ENCODE assay signal across 15 mouse cellular contexts in genomic region chr1:85716447-85717027, GRCm38 (mm10).
DNase-seq lines count a peak whose midpoint lies in the region; ATAC-seq and TF ChIP-seq lines count a peak whose summit lies in the region.
"Had no signal": no experiment of that assay in that cellular context is flagged by ENCODE, and none has a peak within 500 bp of the region (broad histone marks: within the 10 kb centered on the region; RNA-seq: fewer than 3 reads in every experiment).

No protein-coding gene starts in this region.

- TF ChIP-seq CTCF in liver, postnatal 0 days (IDR thresholded peaks at IDR 0.05; ENCODE audit: low read depth) = no peak

- peak; percentile 15 for DNase-seq in heart, adult 11 months
- DNase-seq in heart, postnatal 36 days = no peak
- DNase-seq in neural tube, embryonic 11.5 days (ENCODE audit: low spot score) = peak; percentile 34
- DNase-seq in neural tube, embryonic 10.5 days (ENCODE audit: extremely low spot score, low spot score) = no peak
- DNase-seq in liver, postnatal 0 days = no peak
- DNase-seq in kidney, postnatal 4 days = no peak
- DNase-seq: cerebellum, adult 18-20 months; heart, adult 18-20 months; kidney, adult 9 months; liver, embryonic 13.5 days; thymus, postnatal 25 days had no signal

- no peak overlapping the region for H3K4me3 ChIP-seq in neural tube, embryonic 11.5 days (ENCODE audit: low read depth, low read length)
- no peak overlapping the region for H3K4me3 ChIP-seq in forebrain, embryonic 16.5 days (replicated peaks; ENCODE audit: low read length)
- H3K4me3 ChIP-seq in liver, postnatal 0 days (ENCODE audit: low read depth, low read length) = no peak overlapping the region
- H3K4me3 ChIP-seq: limb, embryonic 10.5 days; liver, embryonic 13.5 days had no signal

- no peak overlapping the region for H3K9ac ChIP-seq in neural tube, embryonic 11.5 days (ENCODE audit: low read length)
- no peak overlapping the region for H3K9ac ChIP-seq in forebrain, embryonic 16.5 days (replicated peaks; ENCODE audit: low read depth, low read length)
- H3K9ac ChIP-seq in liver, postnatal 0 days (replicated peaks) = no peak overlapping the region
- H3K9ac ChIP-seq: liver, embryonic 13.5 days had no signal

- intact Hi-C loops in heart, postnatal 36 days (cut with DNase I) = no loop called here

- H3K4me2 ChIP-seq in neural tube, embryonic 11.5 days (ENCODE audit: low read depth) = no peak overlapping the region
- no peak overlapping the region for H3K4me2 ChIP-seq in forebrain, embryonic 16.5 days (ENCODE audit: low read length)
- H3K4me2 ChIP-seq in liver, postnatal 0 days (ENCODE audit: low read depth, low read length) = no peak overlapping the region
- H3K4me2 ChIP-seq: liver, embryonic 13.5 days had no signal

- TF ChIP-seq EP300 in liver, postnatal 0 days (IDR thresholded peaks at IDR 0.05; ENCODE audit: low read depth) = no peak

- ATAC-seq in neural tube, embryonic 11.5 days (ENCODE audit: insufficient read depth, low FRiP score, low TSS enrichment) = 0 out of 2 replicates have a peak, but pooled peaks have one; percentile 16
- peak; percentile 62; the same call in 1 of the 2 replicates for ATAC-seq in forebrain, embryonic 16.5 days
- ATAC-seq in frontal cortex, adult (ENCODE audit: low TSS enrichment) = no peak
- no peak for ATAC-seq in liver, postnatal 0 days
- ATAC-seq: lung, postnatal 0 days had no signal

- H3K27me3 ChIP-seq in neural tube, embryonic 11.5 days (ENCODE audit: control insufficient read depth, insufficient read depth, low read length) = no peaks in the 10 kb centered on the region
- H3K27me3 ChIP-seq in forebrain, embryonic 16.5 days (replicated peaks; ENCODE audit: control insufficient read depth, insufficient read depth, low read length) = no peaks in the 10 kb centered on the region
- H3K27me3 ChIP-seq in liver, postnatal 0 days (ENCODE audit: insufficient read depth, low read length) = no peaks in the 10 kb centered on the region
- H3K27me3 ChIP-seq: liver, embryonic 13.5 days had no signal

- H3K9me3 ChIP-seq in neural tube, embryonic 11.5 days (ENCODE audit: control insufficient read depth, low read length) = no peaks in the 10 kb centered on the region
- H3K9me3 ChIP-seq in forebrain, embryonic 16.5 days (ENCODE audit: control insufficient read depth, low read length) = no peaks in the 10 kb centered on the region
- no peaks in the 10 kb centered on the region for H3K9me3 ChIP-seq in liver, postnatal 0 days (ENCODE audit: low read length)
- H3K9me3 ChIP-seq: limb, embryonic 10.5 days; liver, embryonic 13.5 days had no signal

- H3K27ac ChIP-seq in neural tube, embryonic 11.5 days (ENCODE audit: low read depth, low read length) = no peak overlapping the region
- no peak overlapping the region for H3K27ac ChIP-seq in forebrain, embryonic 16.5 days (ENCODE audit: low read length)
- no peak overlapping the region for H3K27ac ChIP-seq in liver, postnatal 0 days (ENCODE audit: low read depth)
- H3K27ac ChIP-seq: limb, embryonic 10.5 days; liver, embryonic 13.5 days had no signal

- 59% methylated on average over 7 of the region's 7 CpGs for WGBS in neural tube, embryonic 11.5 days
- 26% methylated on average over 7 of the region's 7 CpGs for WGBS in forebrain, embryonic 16.5 days
- WGBS in liver, postnatal 0 days (ENCODE audit: insufficient replicate concordance) = 75% methylated on average over 7 of the region's 7 CpGs

- H3K36me3 ChIP-seq in neural tube, embryonic 11.5 days (ENCODE audit: control insufficient read depth, insufficient read depth, low read length) = no peaks in the 10 kb centered on the region
- H3K36me3 ChIP-seq in forebrain, embryonic 16.5 days (ENCODE audit: control insufficient read depth, insufficient read depth) = no peaks in the 10 kb centered on the region
- H3K36me3 ChIP-seq in liver, postnatal 0 days (replicated peaks; ENCODE audit: insufficient read depth, low read length) = peaks cover 4% of the 10 kb centered on the region; the same call in 1 of the 2 replicates
- H3K36me3 ChIP-seq: limb, embryonic 10.5 days; liver, embryonic 13.5 days had no signal

- H3K4me1 ChIP-seq in neural tube, embryonic 11.5 days (ENCODE audit: control insufficient read depth, insufficient read depth, low read length) = peaks cover 3% of the 10 kb centered on the region; the same call in 1 of the 2 replicates
- H3K4me1 ChIP-seq in forebrain, embryonic 16.5 days (replicated peaks; ENCODE audit: control insufficient read depth, insufficient read depth, low read length) = peaks cover 3% of the 10 kb centered on the region; the same call in 1 of the 2 replicates
- no peaks in the 10 kb centered on the region for H3K4me1 ChIP-seq in liver, postnatal 0 days (ENCODE audit: insufficient read depth)
- H3K4me1 ChIP-seq: limb, embryonic 10.5 days; liver, embryonic 13.5 days had no signal

Comparison
In these comparisons a context has a peak if more than half of its experiments do, and no peak if none do; other contexts are left out.
1. DNase-seq: peak in heart, adult 11 months (single experiment) and neural tube, embryonic 11.5 days (single experiment); none in heart, postnatal 36 days (0 of 2), neural tube, embryonic 10.5 days (single experiment), liver, postnatal 0 days (single experiment) and kidney, postnatal 4 days (0 of 2).
2. ATAC-seq: peak in neural tube, embryonic 11.5 days (single experiment) and forebrain, embryonic 16.5 days (single experiment); none in frontal cortex, adult (single experiment) and liver, postnatal 0 days (single experiment).